Mouse (Mus musculus) megakaryocyte, embryonic 14.5 days (primary cell): ENCODE results near the gene Pip5k1b. TPM values are rescaled to one million over a fixed set of nuclear protein-coding genes. Genes with fewer than 3 reads are reported as not detected.

Source experiments
- H3K27me3 ChIP-seq: replicated peaks from 2 replicates; pipeline ENCODE3; 2012; ENCODE audit warnings: inconsistent platforms
- H3K36me3 ChIP-seq: replicated peaks from 2 replicates; pipeline ENCODE3; 2012; ENCODE audit warnings: low read length, inconsistent platforms, mixed read lengths
- H3K4me1 ChIP-seq: 2 replicates; pipeline ENCODE4 v1.6.1; 2012; ENCODE audit warnings: inconsistent platforms
- H3K4me3 ChIP-seq: replicated peaks from 2 replicates; pipeline ENCODE3; 2012; ENCODE audit warnings: moderate library complexity, mild to moderate bottlenecking, inconsistent platforms
- H3K9me3 ChIP-seq: 2 replicates; pipeline ENCODE4 v1.6.1; 2012; ENCODE audit warnings: inconsistent platforms
- FLI1 ChIP-seq: IDR thresholded peaks from 2 replicates; pipeline ENCODE4 v1.6.1; 2012; ENCODE audit warnings: low read length, inconsistent platforms, mixed read lengths
- GATA1 ChIP-seq: IDR thresholded peaks from 3 replicates; pipeline ENCODE4 v1.6.1; 2012; ENCODE audit warnings: mixed read lengths, low read length, inconsistent platforms, borderline replicate concordance
- polyA plus RNA-seq: library from polyadenylated mRNA; stranded (reverse); fragments of >175 nt; gene quantifications from 2 replicates; pipeline ENCODE4 v1.2.3, GENCODE M21; 2012; ENCODE audit warnings: low replicate concordance; ENCODE audit not compliant: insufficient read depth

Pip5k1b gene
- 6.9 and 8.0 TPM in 2 replicates for polyA plus RNA-seq

GRCm38 (mm10) chr19:24555466-24555903 is at the start of gene Pip5k1b:
Pip5k1b (minus strand) TSS chr19:24555872.
- Histone ChIP-seq H3K4me1 (peaks cover 61% of the 10 kb centered on the region), H3K27me3 (no peaks in the 10 kb centered on the region), H3K36me3 (peaks cover 17% of the 10 kb centered on the region), H3K4me3 (peak within 1 kb of the TSS; percentile 99), H3K9me3 (peaks cover 5% of the 10 kb centered on the region)
- TF ChIP-seq GATA1: no peak
- no peak for TF ChIP-seq FLI1

GRCm38 (mm10) chr19:24604105-24604504 is 48.4 kb upstream of the Pip5k1b start:
- peaks cover 13% of the 10 kb centered on the region for H3K9me3 ChIP-seq
- TF ChIP-seq FLI1 (no peak), GATA1 (no peak)
- no peak overlapping the region for H3K4me3 ChIP-seq
- peaks cover 3% of the 10 kb centered on the region; the same call in 1 of the 2 replicates for H3K4me1 ChIP-seq
- peaks cover 10% of the 10 kb centered on the region for H3K27me3 ChIP-seq
- no peaks in the 10 kb centered on the region for H3K36me3 ChIP-seq

GRCm38 (mm10) chr19:24603431-24603830 is 47.8 kb upstream of the Pip5k1b start:
- TF ChIP-seq FLI1 (no peak), GATA1 (no peak)
- H3K36me3 ChIP-seq: no peaks in the 10 kb centered on the region
- peaks cover 9% of the 10 kb centered on the region for H3K27me3 ChIP-seq
- peaks cover 13% of the 10 kb centered on the region for H3K9me3 ChIP-seq
- no peak overlapping the region for H3K4me3 ChIP-seq
- peaks cover 9% of the 10 kb centered on the region for H3K4me1 ChIP-seq

- H3K27me3 ChIP-seq: peaks cover 26% of the 10 kb centered on the region
- TF ChIP-seq GATA1: no peak
- no peak for TF ChIP-seq FLI1
- no peaks in the 10 kb centered on the region for H3K9me3 ChIP-seq
- peaks cover 7% of the 10 kb centered on the region; the same call in 1 of the 2 replicates for H3K4me1 ChIP-seq
- H3K4me3 ChIP-seq: no peak overlapping the region
- no peaks in the 10 kb centered on the region for H3K36me3 ChIP-seq
Measured at GRCm38 (mm10) chr19:24586726-24587125, 31.1 kb upstream of the Pip5k1b start.

- Histone ChIP-seq H3K4me3 (no peak overlapping the region), H3K36me3 (no peaks in the 10 kb centered on the region), H3K4me1 (peaks cover 7% of the 10 kb centered on the region; the same call in 1 of the 2 replicates), H3K27me3 (peaks cover 28% of the 10 kb centered on the region), H3K9me3 (no peaks in the 10 kb centered on the region)
- TF ChIP-seq GATA1 (no peak), FLI1 (no peak)
Measured at GRCm38 (mm10) chr19:24585171-24585570, 29.5 kb upstream of the Pip5k1b start.

- Histone ChIP-seq H3K36me3 (no peaks in the 10 kb centered on the region), H3K9me3 (no peaks in the 10 kb centered on the region), H3K27me3 (peaks cover 30% of the 10 kb centered on the region), H3K4me1 (peaks cover 4% of the 10 kb centered on the region; the same call in 1 of the 2 replicates), H3K4me3 (no peak overlapping the region)
- TF ChIP-seq FLI1 (no peak), GATA1 (no peak)
Measured at GRCm38 (mm10) chr19:24583956-24584355, 28.3 kb upstream of the Pip5k1b start.

GRCm38 (mm10) chr19:24576125-24576524 is 20.5 kb upstream of the Pip5k1b start:
- peaks cover 14% of the 10 kb centered on the region for H3K27me3 ChIP-seq
- no peak for TF ChIP-seq FLI1
- no peak for TF ChIP-seq GATA1
- H3K36me3 ChIP-seq: no peaks in the 10 kb centered on the region
- H3K4me3 ChIP-seq: no peak overlapping the region
- no peaks in the 10 kb centered on the region for H3K9me3 ChIP-seq
- peaks cover 10% of the 10 kb centered on the region for H3K4me1 ChIP-seq

- peaks cover 14% of the 10 kb centered on the region for H3K27me3 ChIP-seq
- TF ChIP-seq GATA1 (no peak), FLI1 (no peak)
- H3K36me3 ChIP-seq: no peaks in the 10 kb centered on the region
- H3K4me3 ChIP-seq: no peak overlapping the region
- H3K4me1 ChIP-seq: peaks cover 7% of the 10 kb centered on the region
- H3K9me3 ChIP-seq: no peaks in the 10 kb centered on the region
Measured at GRCm38 (mm10) chr19:24571756-24572181, 16.1 kb upstream of the Pip5k1b start.

GRCm38 (mm10) chr19:24570969-24571368 is 15.3 kb upstream of the Pip5k1b start:
- no peak for TF ChIP-seq GATA1
- no peak for TF ChIP-seq FLI1
- H3K4me1 ChIP-seq: peaks cover 7% of the 10 kb centered on the region
- H3K36me3 ChIP-seq: no peaks in the 10 kb centered on the region

GRCm38 (mm10) chr19:24557456-24557855 is 1.8 kb upstream of the Pip5k1b start:
- no peaks in the 10 kb centered on the region for H3K27me3 ChIP-seq
- peaks cover 10% of the 10 kb centered on the region for H3K9me3 ChIP-seq
- H3K4me3 ChIP-seq: peak overlapping the region; percentile 99
- TF ChIP-seq FLI1 (no peak), GATA1 (no peak)
- peaks cover 46% of the 10 kb centered on the region for H3K4me1 ChIP-seq
- peaks cover 16% of the 10 kb centered on the region for H3K36me3 ChIP-seq

More at GRCm38 (mm10) chr19:24570969-24571368, 15.3 kb upstream of the Pip5k1b start:
- Histone ChIP-seq H3K27me3 (peaks cover 10% of the 10 kb centered on the region), H3K9me3 (no peaks in the 10 kb centered on the region), H3K4me3 (no peak overlapping the region)

- H3K27me3 ChIP-seq: no peaks in the 10 kb centered on the region
- TF ChIP-seq GATA1 (no peak), FLI1 (no peak)
- H3K4me3 ChIP-seq: peak overlapping the region; percentile 99
- H3K4me1 ChIP-seq: peaks cover 51% of the 10 kb centered on the region
- peaks cover 10% of the 10 kb centered on the region for H3K9me3 ChIP-seq
- H3K36me3 ChIP-seq: peaks cover 17% of the 10 kb centered on the region
Measured at GRCm38 (mm10) chr19:24556585-24556966, 904 bp upstream of the Pip5k1b start.
